Mouse (Mus musculus): ENCODE measurements at regions not wholly inside any gene's neighbourhood (a gene's known extent, or its start where the extent isn't known, plus 50 kb on each side); places are given as distances from the start of the nearest gene placed in this dataset.

- no peak for TF ChIP-seq CTCF (IDR thresholded peaks at IDR 0.05; ENCODE audit: low read depth, low read length)
- TF ChIP-seq POLR2A (IDR thresholded peaks at IDR 0.05; ENCODE audit: extremely low read depth, insufficient read depth, low read length): no peak
These were observed 56.8 kb upstream of the Ptgs2 start for GRCm38 (mm10) chr1:150043061-150043460.
